Comparison of ENCODE assay signal across 8 mouse cellular contexts in genomic region chr17:5827836-5828582, GRCm38 (mm10). TPM values are rescaled to one million over a fixed set of nuclear protein-coding genes. Genes with fewer than 3 reads are reported as not detected.
A peak's percentile ranks its signal among the peaks of the same experiment; 100 is the strongest.
DNase-seq lines count a peak whose midpoint lies in the region; ATAC-seq and TF ChIP-seq lines count a peak whose summit lies in the region.
"Had no signal": no experiment of that assay in that cellular context is flagged by ENCODE, and none has a peak within 500 bp of the region (broad histone marks: within the 10 kb centered on the region; RNA-seq: fewer than 3 reads in every experiment).

No protein-coding gene starts in this region.

- H3K9ac ChIP-seq in forebrain, embryonic 14.5 days (ENCODE audit: low read length): peak overlapping the region; percentile 43; the same call in 1 of the 2 replicates
- no peak overlapping the region for H3K9ac ChIP-seq in liver, embryonic 16.5 days (ENCODE audit: low read depth, low read length)

- H3K4me3 ChIP-seq in spleen, adult 2 months (ENCODE audit: extremely low read depth, insufficient read depth, insufficient read length): peak overlapping the region; percentile 28; the same call in 1 of the 2 replicates
- no peak overlapping the region; the same call in 1 of the 2 replicates for H3K4me3 ChIP-seq in forebrain, embryonic 14.5 days (ENCODE audit: low read depth, low read length)
- no peak overlapping the region for H3K4me3 ChIP-seq in liver, embryonic 16.5 days (ENCODE audit: low read depth, low read length)

- no peaks in the 10 kb centered on the region for H3K36me3 ChIP-seq in spleen, adult 2 months (ENCODE audit: control insufficient read depth, insufficient read depth, low read length)
- no peaks in the 10 kb centered on the region for H3K36me3 ChIP-seq in forebrain, embryonic 14.5 days (ENCODE audit: control insufficient read depth, insufficient read depth, low read length)
- no peaks in the 10 kb centered on the region for H3K36me3 ChIP-seq in liver, embryonic 16.5 days (ENCODE audit: control insufficient read depth, insufficient read depth)

- peak overlapping the region; percentile 42 for H3K4me2 ChIP-seq in forebrain, embryonic 14.5 days (ENCODE audit: low read length)
- peak overlapping the region; percentile 36; the same call in 1 of the 2 replicates for H3K4me2 ChIP-seq in liver, embryonic 16.5 days (ENCODE audit: low read depth, low read length)

- TF ChIP-seq POLR2A in spleen, adult 2 months (IDR thresholded peaks at IDR 0.05; ENCODE audit: low read depth, low read length): no peak; the same call in 1 of the 2 replicates

- H3K9me3 ChIP-seq in forebrain, embryonic 14.5 days (replicated peaks; ENCODE audit: control insufficient read depth, low read length): no peaks in the 10 kb centered on the region
- H3K9me3 ChIP-seq in liver, embryonic 16.5 days (replicated peaks; ENCODE audit: control insufficient read depth, low read length): no peaks in the 10 kb centered on the region

- no peaks in the 10 kb centered on the region for H3K27me3 ChIP-seq in spleen, adult 2 months (ENCODE audit: control insufficient read depth, insufficient read depth, low read length)
- no peaks in the 10 kb centered on the region for H3K27me3 ChIP-seq in forebrain, embryonic 14.5 days (replicated peaks; ENCODE audit: control insufficient read depth, insufficient read depth, low read length)
- no peaks in the 10 kb centered on the region for H3K27me3 ChIP-seq in liver, embryonic 16.5 days (ENCODE audit: control insufficient read depth, insufficient read depth, low read depth, low read length)

- peak; percentile 37; the same call in 1 of the 2 replicates for ATAC-seq in forebrain, embryonic 14.5 days
- no peak for ATAC-seq in liver, embryonic 16.5 days (ENCODE audit: low read depth)

- DNase-seq in spleen, adult 2 months (ENCODE audit: low read depth in 1 of 2, low spot score in 2 of 2): peak in 1 of 2 experiments; percentile 50
- DNase-seq in spleen, postnatal 4 days (ENCODE audit: low spot score in 2 of 2): no peak
- peak; percentile 30 for DNase-seq in forebrain, embryonic 14.5 days (ENCODE audit: low spot score)
- DNase-seq in yolk sac, embryonic 10.5 days (ENCODE audit: low spot score): peak; percentile 45
- no peak for DNase-seq in urinary bladder, postnatal 36 days (ENCODE audit: low spot score in 2 of 2)
- DNase-seq in left cerebral cortex, adult 9 months (ENCODE audit: low spot score in 2 of 2): no peak
- DNase-seq: adrenal gland, adult 8-10 months had no signal

- TF ChIP-seq CTCF in spleen, adult 2 months (IDR thresholded peaks at IDR 0.05; ENCODE audit: extremely low read depth, insufficient read depth, insufficient read length, insufficient replicate concordance): no peak

- WGBS in spleen, adult 2 months: 28% methylated on average over 14 of the region's 15 CpGs
- WGBS in forebrain, embryonic 14.5 days: 4% methylated on average over 14 of the region's 15 CpGs
- WGBS in liver, embryonic 16.5 days (ENCODE audit: insufficient replicate concordance): 24% methylated on average over 14 of the region's 15 CpGs

- peaks cover 15% of the 10 kb centered on the region; the same call in 1 of the 2 replicates for H3K4me1 ChIP-seq in spleen, adult 2 months (ENCODE audit: control insufficient read depth, insufficient read depth, insufficient read length)
- H3K4me1 ChIP-seq in forebrain, embryonic 14.5 days (ENCODE audit: control insufficient read depth, insufficient read depth, low read length): peaks cover 8% of the 10 kb centered on the region
- H3K4me1 ChIP-seq in liver, embryonic 16.5 days (ENCODE audit: control insufficient read depth, low read depth, low read length): peaks cover 30% of the 10 kb centered on the region

- peak overlapping the region; percentile 86 for H3K27ac ChIP-seq in spleen, adult 2 months (ENCODE audit: insufficient read depth, low read length)
- H3K27ac ChIP-seq in forebrain, embryonic 14.5 days (ENCODE audit: low read depth, low read length): no peak overlapping the region
- H3K27ac ChIP-seq in liver, embryonic 16.5 days (ENCODE audit: low read length): no peak overlapping the region

RNA-seq across cellular contexts. Expression of gene Snx9, which starts 13.1 kb away (rescaled TPM):
- polyA plus RNA-seq in spleen, adult 2 months (2012; rRNA removed): 22.1 and 26.6 TPM in 2 replicates
- polyA plus RNA-seq in forebrain, embryonic 14.5 days (2014; fragmentation: Nextera tagmentation; extraction: Ambion mirVana): 6.7 and 6.8 TPM in 2 replicates
- polyA plus RNA-seq in liver, embryonic 16.5 days (2015; fragmentation: Nextera tagmentation; extraction: Ambion mirVana): 9.9 and 10.5 TPM in 2 replicates

Comparison
In these comparisons a context has a peak if more than half of its experiments do, and no peak if none do; other contexts are left out.
1. DNase-seq: peak in forebrain, embryonic 14.5 days (single experiment) and yolk sac, embryonic 10.5 days (single experiment); none in spleen, postnatal 4 days (0 of 2), urinary bladder, postnatal 36 days (0 of 2) and left cerebral cortex, adult 9 months (0 of 2).